Mouse (Mus musculus): ENCODE results near the gene Crebbp.
A peak's percentile ranks its signal among the peaks of the same experiment; 100 is the strongest.
"Not testable (repeated sequence)": the region's sequence is repeated elsewhere in the genome, so short reads cannot be mapped to it uniquely, and the experiment has no call there.

Gene Crebbp

DNA sequence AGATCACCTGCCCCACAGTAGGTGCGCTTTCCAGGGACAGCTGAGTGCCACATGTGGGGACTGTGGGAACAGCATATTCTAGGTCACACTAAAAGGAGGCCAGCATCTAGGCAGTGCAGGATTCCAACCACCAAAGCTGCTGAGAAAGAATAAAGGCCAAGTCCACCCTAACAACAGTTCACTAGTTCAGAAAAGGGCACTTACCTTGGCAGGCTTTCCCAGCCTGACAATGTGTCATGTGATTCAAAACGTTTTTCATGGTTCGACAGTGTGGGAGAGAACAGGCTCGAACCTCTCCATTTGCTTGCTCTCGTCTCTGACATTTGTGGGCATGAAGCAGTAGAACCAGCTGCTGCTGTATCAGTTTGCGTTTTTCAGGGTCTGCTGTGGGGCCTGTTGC, 75.3 kb downstream of the Crebbp start:
- no peak for DNase-seq

DNA sequence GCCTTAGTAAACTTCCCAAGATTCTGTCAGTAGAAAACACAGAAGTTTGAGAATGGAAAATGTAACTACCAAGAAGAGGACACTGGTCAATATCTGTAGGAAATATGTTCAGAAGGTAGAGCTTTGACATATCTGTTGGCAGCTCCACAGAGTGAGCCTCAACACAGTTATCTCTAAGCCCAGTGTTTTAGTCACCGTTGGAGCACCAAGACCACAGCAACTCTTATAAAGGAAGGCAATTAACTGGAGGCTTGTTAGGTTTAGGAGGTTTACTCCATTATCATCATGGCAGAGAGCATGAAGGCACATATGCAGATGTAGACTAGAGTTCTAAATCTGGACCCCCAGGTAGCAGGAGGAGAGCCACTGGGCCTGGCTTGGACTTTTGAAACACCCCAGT, 80.0 kb downstream of the Crebbp start:
- no peak for DNase-seq

DNA sequence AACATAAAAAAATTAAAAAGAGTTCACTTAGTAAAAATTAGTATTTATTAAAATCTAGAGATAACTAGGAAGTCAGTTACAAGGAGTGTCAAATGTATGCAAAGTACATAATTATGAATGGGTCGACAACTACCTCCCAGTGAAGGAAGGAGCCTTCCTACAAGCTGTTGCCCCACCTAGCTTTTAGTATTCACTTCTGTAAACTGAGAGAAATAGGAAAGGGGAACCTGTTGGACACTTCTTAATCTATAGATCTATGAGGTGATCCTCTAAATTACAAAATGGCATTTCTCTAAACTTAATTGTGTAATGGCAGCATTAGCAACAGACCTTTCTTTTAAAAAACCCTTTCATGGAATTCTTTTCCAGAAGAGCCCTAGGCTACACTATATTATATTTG, 84.9 kb downstream of the Crebbp start:
- DNase-seq, result no peak

DNA sequence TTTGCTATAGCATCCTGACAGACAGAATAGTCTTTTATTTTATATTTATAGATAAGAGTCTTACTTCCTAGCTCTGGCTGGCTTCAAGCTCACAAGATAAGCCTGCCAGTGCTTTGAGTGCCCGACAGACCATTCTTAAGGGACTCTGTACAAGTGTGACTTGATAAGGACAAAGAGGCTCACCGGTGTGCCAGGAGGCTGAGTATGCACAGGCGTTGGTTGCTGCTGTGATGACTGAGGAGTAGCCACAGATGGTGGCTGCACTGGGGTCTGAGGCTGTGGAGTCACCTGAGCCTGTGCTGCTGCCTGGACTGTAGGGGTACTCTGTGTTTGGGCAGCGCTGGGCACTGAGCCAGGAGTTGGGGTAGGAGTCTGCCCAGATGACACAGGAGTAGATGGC, 96.7 kb downstream of the Crebbp start:
- DNase-seq, result no peak

DNA sequence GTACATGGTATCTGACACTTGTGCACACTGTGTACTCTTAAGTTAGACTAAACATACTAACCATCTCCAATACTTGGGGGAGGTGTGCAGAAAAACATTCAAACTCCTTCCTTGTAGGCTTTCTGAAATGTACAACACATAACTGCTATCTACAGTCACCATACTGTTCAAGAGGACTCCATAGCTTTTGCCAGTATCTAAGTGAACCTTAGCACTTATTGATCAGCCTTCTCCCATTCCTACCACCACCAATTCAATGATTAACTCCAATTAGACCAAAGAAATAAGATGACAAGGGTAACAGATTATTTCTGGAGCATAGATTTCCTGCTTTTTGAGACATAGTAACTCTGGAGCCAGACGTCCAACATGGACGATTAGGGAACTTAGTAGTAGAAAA, 113.4 kb downstream of the Crebbp start:
- no peak for DNase-seq

DNA sequence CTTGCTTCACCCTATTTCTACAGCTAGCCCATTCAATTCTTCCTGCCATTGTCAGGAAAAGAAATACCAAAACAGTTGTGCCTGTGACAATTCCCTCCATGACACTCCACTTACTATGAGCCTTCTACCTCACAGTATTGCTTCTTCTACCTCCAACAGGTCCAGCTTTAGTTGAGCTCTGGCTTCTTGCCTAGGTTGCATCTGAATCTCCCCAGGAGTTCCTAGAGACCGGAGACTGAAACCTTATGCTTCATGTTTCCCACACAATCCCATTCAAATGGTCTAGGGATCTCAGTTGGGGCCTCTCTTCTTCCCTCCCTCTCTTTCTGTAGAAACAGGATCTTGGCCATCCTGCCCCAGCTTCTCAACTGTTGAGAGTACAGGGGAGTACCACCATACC, 116.3 kb downstream of the Crebbp start:
- no peak for DNase-seq

DNA sequence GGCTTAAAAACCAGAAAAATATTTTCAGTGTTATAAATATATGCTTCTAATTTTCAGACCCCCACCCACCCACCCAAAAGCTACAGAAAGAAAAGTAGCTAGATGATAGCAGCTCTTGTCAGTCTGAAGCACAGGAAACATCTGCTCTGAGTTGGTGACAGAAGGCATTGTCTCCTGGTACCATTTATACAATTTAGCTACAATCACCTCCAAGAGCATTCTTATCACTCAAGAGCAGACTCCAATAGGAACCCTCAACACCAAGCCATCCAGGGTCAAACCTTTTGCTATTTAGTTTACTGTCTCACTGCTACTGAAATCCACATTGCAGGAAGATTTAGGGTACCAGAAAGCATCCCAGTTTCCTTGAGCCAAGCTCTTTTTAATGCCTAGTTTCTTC, 116.9 kb downstream of the Crebbp start:
- DNase-seq, result no peak

DNA sequence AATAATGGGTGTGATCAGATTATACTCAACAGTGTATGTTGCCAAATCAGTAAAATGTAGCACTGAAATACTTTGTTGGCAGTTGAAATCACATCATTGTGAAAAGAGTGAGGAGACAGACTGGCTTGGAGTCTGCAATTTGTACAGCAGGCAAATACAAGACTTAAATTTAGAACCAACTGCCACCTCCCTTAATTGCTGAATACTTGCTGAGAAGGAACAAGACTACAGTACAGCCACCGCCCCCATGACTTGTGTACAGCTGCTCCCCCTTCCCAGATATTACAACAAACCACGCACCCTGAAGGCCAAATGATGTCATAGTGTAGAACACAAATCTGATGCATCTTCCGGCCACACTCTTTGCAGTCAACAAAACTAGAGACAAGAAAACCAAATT, 117.7 kb downstream of the Crebbp start:
- DNase-seq, result peak; percentile 75

DNA sequence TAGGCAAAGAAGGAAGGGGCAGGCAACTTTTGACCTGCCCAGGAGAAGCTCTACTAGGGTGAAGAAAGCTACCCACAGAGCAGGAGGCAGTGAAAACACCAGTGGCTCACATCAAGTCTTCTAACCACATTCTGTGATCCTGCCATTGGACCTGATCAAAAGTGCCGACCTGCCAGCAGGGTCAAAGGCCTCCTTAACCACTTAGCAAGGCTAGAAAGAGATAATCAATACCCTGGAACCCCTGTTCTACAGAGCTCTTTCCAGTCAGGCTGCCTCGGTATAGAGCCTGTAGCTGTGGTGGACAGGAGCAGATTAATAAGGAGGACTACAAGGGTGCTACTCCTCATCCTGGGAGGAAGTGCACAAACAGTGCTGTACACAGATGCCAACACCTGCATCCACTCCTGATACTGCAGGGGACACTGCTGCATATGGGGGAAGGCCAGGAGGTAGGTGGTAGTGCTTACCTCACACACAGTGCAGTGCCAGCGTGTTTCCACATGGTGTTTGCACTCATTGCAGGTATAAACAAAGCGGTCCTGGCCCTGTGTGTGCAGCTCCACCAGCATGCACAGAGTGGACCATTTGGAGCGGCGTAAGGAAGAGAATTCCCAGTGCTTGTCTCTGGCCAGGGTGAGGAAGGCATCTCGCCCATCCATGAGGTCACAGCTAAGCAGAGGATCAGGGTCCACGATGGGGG, 126.4 kb downstream of the Crebbp start:
- DNase-seq, result no peak

DNA sequence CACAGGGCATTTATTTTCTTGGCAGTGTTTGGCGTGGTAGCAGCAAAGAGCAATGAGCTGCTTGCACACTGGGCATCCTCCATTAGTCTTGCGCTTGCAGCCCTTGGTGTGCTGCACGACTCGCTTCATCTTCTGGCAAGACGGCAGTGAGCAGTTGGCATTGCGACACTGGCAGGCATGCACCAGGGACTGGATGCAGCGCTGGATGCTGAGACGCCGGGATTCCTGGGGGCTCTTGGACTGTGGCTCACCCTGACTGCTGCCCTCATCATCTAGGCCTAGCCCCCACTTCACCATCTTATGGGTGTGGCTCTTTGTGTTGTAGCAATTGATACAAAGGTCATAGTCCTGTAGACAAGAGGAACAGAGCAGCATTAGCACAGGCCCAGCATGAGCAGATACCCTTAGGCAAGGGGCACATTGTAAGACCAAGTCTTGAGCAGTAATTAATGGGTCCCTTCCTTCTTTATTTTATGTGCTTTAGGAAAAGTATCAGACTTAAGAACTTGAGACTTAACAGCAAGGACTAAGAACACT, 127.9 kb downstream of the Crebbp start:
- no peak for DNase-seq

DNA sequence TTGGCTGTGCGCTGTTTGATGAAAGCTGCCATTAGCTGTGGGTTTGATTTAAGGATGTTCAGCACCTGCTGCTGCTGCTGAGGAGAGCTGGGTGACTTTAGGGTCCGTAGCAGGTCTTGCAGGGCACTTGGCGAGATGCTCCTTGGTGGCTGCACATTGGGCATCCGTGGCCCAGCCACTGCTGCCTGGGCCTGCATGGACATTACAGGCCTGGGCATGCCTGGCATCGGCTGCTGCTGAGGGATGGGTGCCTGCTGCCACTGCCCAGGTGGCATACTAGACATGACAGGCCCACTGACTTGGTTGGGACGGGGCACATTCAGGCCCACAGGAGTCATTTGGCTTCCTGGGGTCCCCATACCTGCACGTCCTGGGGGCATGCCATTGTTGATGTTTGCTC, 128.7 kb downstream of the Crebbp start:
- DNase-seq, result no peak

DNA sequence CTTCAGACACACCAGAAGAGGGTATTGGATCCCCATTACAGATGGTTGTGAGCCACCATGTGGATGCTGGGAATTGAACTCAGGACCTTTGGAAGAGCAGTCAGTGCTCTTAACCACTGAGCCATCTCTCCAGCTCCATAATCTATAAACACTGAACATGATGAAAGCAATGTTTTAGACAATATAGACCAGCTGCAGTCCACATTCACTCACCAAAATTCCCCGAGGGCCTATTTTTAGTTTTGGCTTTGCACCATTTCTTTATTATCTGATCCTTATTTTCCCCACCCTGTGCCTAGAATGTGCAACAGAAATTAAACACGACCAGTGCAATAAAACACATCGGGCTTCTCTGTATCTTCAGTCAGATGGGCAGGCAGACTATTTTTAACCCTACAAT, 133.4 kb downstream of the Crebbp start:
- not testable (repeated sequence) for DNase-seq

DNA sequence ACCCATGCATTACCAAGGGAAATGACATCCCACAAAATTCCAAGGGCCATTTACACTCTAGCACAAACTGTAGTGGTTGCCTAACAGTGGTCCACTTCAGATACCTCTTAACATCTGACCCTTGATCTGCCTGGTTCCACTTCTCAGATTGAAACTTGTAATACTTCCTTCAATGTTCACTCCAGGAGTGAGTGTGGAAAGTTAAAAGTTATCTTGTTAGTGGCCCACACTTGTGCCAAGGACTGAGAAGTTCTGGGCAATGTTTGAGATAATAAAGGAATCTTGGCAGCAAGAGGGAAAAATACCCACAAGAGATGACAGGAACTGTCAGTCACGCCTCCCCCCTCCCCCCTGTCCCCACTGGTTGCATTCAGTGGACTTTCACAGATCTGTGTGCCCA, 134.1 kb downstream of the Crebbp start:
- DNase-seq, result no peak

DNA sequence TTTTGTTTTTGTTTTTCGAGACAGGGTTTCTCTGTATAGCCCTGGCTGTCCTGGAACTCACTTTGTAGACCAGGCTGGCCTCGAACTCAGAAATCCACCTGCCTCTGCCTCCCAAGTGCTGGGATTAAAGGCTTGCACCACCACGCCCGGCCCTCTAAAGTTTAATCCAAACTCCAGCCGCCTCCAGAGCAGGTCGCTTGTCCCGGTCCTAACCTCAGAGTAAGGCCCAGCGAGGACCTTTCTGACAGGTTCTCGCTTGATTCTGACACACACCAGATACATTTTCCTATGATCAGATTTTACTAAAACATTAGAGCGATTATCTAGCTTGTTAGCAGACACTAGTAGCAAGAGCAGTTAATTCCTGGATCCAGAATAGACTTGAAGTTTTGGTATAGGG, 135.5 kb downstream of the Crebbp start:
- not testable (repeated sequence) for DNase-seq

DNA sequence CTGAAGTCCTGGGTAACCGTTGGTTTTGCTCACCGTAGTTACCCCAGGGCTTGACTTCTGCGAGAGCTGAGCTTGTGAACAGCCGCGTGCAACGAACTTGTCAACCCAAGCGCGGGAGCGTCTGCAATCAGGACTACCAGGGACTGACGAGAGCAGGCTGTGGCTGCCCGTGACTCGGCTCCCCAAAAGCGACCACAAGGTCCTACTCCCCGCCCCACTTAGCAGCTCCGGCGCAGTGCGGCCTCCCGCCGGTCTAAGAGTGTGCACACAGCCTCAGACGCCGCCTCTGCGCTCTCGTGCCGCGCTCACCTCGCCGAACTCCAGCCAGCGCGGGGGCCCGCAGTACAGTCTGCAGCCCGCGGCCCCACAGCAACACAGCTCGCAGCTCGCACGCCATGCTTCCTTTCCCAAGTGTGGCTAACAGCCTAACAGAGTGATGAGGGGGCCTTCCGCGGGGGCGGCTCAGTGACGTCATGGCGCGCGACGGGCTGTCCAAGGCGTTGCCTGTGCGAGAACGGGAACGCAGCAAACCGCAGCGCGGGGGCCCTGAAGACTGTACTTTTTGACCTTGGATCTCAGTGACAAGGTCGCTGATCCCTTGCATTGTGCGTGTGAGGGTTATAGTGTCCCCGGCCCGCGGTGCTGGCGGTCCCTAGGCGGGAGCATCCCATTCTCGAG, 136.3 kb downstream of the Crebbp start, which contains the start of gene Trap1:
Trap1 (minus strand) TSS at position 444 of the 678 bp plus-strand sequence.
- DNase-seq, result peak; percentile 93

DNA sequence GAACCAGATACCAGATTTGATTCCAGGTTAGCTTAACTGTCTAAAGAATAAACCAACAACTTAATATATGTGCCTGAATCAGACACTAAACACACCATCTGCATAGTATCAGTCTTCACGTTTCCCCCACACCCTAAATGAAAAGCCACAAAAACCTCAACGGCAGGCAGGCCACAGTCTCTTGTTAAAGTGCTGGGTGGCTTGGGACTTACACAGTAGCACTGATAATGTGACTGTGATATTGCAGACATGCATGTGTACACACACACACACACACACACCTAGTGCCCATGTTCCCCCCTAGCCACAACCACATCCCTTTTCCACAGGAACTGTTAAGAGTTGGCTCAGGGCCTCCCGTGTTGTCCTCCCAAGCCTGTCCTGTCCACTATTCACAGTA, 139.0 kb downstream of the Crebbp start:
- no peak for DNase-seq

DNA sequence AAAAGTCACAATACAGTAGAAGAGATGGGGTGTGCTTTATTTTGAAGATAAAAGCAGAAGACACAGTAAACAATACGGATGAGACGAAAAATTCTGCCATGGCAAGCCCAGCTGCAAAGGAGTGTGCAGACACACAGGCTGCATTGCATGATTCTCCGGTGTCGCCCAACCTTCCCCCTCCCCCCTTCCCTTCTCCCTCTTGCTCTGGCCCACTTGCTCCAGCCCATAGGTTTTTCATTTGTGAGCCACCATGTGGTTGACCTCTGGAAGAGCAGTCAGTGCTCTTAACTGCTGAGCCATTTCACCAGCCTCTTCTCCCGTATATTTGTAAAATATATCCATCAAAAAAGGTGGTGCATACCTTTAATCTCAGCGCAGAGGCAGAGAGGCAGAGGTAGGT, 139.5 kb downstream of the Crebbp start:
- DNase-seq, result no peak

DNA sequence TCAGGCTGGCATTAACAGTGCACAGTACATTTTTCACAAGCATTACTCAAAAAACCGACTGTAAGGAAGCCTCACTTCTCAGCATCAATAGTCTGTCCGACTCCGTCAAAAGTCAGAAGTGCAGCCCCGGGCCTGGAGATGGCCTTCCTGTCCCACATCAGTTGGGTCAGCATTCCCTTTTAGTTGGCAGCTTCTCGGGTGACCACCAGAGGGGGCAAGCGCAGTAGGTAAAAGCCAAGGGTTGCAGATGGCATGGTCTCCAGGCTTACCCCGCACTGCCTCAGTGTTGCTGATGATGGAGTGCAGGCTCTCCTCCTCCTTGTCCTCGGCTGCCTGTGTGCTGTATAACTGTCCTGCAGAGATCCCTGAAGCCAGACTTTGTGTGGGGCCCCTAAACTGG, 145.2 kb downstream of the Crebbp start:
- peak; percentile 44 for DNase-seq

DNA sequence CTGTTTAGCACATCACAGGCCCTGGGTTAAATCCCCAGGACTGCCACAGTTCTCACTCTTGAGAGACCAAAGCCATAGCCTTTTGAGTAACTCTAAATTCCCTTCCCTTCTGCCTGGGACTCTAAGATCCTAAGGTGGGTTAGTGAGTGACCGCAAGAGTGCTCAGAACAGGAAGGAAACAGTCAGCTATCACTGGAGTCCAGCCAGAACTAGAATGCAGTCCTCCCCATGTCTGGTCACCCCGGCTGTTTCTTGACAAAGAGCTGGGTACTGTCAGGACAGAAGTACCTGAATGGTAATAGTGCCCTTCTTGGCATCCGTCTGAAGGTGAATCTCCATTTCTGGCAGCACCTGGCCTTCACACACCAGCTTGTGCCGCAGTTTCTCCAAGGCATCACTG, 148.9 kb downstream of the Crebbp start:
- DNase-seq, result no peak

DNA sequence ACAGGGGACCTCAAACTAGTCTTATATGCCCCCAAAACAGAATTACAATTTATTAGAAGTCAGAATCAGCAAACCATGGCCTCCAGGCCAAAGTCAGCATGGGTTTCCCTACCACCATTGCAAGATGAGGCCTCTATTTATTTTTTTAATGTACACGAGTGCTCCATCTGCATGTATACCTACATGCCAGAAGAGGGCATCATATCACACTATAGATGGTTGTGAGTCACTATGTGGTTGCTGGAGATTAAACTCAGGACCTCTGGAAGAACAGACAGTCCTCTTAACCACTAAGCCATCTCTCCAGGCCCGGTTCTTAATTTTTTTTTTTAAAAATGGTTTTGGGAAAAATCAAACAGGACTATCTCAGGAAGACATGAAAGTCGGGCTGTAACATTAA, 160.0 kb downstream of the Crebbp start:
- no peak for DNase-seq

DNA sequence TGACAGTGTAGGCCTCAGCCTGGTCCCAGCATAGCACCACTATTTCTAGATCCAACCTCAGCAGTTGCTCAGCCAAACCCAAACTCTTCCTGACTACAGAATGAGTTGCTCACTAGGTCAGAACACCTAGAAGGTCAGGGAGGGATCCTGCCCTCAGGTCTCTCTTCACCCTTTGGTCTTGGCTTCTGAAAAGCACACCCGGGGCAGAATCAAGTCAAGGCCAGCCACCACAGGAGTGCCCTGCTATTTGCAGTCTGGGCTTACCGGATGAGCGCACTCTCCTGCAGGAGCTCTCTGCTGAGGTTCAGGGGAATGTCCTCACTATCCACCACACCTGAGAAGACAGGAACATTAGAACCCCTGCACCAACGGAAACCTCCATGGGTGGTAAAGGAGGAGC, 161.2 kb downstream of the Crebbp start:
- DNase-seq, result no peak

DNA sequence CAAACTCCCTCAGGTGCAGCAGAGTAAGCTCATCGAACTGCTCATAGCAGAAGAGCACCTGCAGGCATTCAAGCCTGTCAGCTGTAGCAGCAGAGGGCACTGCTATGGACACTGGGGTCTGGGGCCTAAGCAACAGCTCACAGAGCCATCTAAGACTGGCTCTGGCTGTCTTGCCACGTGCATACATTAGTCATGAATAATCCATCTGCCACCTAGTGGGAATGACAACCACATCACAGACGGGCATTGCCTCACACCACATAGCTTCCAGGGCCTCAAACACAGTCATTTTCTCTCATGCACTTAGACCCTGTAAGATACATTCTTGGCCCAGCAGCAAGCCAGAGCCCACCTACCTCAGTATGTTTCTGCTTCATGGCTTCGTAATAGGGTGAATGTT, 168.3 kb downstream of the Crebbp start:
- DNase-seq, result peak; percentile 21

DNA sequence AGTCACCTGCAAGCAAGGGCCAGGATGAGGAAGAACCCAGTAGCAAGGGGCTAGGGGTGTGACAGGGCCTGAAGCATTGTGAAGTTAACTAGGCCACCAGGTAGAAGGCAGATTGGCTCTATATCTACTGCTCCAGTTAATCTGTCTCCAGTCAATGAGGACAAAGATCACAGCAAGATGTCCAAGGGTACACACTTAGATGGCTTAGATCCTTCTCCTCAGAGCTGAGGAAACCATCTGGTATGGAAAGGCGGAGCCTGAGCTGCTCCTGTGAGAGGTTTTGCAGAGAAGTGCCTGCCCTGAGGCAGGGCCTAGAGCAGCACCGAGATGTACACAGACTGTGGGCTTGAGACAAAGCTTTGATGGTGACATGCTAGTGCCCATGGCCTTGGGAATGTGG, 169.7 kb downstream of the Crebbp start:
- no peak for DNase-seq

DNA sequence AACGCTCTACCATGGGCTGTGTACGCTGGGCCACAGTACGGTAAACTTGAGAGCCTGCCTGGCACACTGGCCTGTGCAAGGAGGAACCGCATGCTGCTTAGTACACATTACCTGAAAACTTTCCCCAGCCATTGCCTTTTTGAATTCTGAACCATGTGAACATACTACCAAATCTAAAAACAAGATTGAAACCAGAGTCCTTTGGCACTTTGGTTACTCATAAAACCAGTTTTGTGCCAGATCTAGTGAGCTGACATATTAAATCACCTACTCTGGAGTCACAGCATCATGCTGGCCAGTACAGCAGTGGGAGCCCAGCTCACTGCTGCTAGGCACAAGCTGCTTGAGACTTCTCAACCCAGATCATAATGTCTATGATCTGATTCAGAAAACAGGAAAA, 172.2 kb downstream of the Crebbp start:
- DNase-seq, result no peak

DNA sequence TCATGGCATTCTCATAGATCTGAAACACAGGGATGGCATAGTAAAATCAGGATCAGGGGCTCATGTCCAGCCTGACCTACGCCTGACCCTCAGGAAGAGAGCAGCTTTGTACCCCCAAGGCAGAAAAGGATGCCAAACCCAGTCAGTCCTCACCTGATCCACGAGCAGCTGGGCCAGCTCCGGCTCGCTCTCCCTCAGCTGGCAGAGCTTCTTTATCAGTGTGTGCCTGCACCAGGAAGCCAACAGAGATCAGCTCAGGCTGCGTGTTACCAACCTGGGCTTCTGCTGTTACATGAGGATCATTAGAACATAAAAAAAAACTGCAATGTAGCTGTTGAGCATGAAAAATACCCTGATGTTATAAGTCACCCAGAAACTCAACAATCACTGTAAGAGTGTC, 173.6 kb downstream of the Crebbp start:
- no peak for DNase-seq
